8 mouse cellular contexts compared by ENCODE assay signal in genomic region chr8:70897021-70897680, GRCm38 (mm10). TPM values are rescaled to one million over a fixed set of nuclear protein-coding genes. Genes with fewer than 3 reads are reported as not detected.
A peak's percentile ranks its signal among the peaks of the same experiment; 100 is the strongest.
DNase-seq lines count a peak whose midpoint lies in the region; ATAC-seq lines count a peak whose summit lies in the region.

Gene Rpl18a, minus strand, starts transcription at chr8:70897412.

- no peaks in the 10 kb centered on the region for H3K9me3 ChIP-seq in heart, embryonic 14.5 days (ENCODE audit: control insufficient read depth, low read length)
- no peaks in the 10 kb centered on the region for H3K9me3 ChIP-seq in liver, embryonic 13.5 days (replicated peaks)
- no peaks in the 10 kb centered on the region for H3K9me3 ChIP-seq in stomach, embryonic 16.5 days (replicated peaks; ENCODE audit: control insufficient read depth, low read length)

- under 1% methylated on average over 60 of the region's 60 CpGs for WGBS in heart, embryonic 14.5 days
- WGBS in liver, embryonic 13.5 days (ENCODE audit: insufficient replicate concordance) = under 1% methylated on average over 60 of the region's 60 CpGs
- WGBS in stomach, embryonic 16.5 days = under 1% methylated on average over 59 of the region's 60 CpGs

- H3K4me1 ChIP-seq in heart, embryonic 14.5 days (ENCODE audit: control insufficient read depth in 2 of 2, insufficient read depth in 2 of 2, low read length in 2 of 2) = peaks cover 7 to 21% of the 10 kb centered on the region in 2 experiments; a peak in 3 of 4 replicates
- peaks cover 49% of the 10 kb centered on the region for H3K4me1 ChIP-seq in liver, embryonic 13.5 days (replicated peaks)
- H3K4me1 ChIP-seq in stomach, embryonic 16.5 days (ENCODE audit: control insufficient read depth, insufficient read depth, low read length) = peaks cover 18% of the 10 kb centered on the region

- H3K9ac ChIP-seq in heart, embryonic 14.5 days (ENCODE audit: low read length) = peak within 1 kb of the TSS; percentile 95
- peak within 1 kb of the TSS; percentile 95 for H3K9ac ChIP-seq in liver, embryonic 13.5 days
- peak within 1 kb of the TSS; percentile 97 for H3K9ac ChIP-seq in stomach, embryonic 16.5 days (ENCODE audit: low read length)

- peak within 1 kb of the TSS; percentile 97 for H3K4me2 ChIP-seq in heart, embryonic 14.5 days (ENCODE audit: low read length)
- peak within 1 kb of the TSS; percentile 96 for H3K4me2 ChIP-seq in liver, embryonic 13.5 days
- H3K4me2 ChIP-seq in stomach, embryonic 16.5 days (ENCODE audit: low read depth, low read length) = peak within 1 kb of the TSS; percentile 91

- H3K27me3 ChIP-seq in heart, embryonic 14.5 days (ENCODE audit: control insufficient read depth, insufficient read depth, low read length) = peaks cover 18% of the 10 kb centered on the region
- peaks cover 23% of the 10 kb centered on the region for H3K27me3 ChIP-seq in liver, embryonic 13.5 days
- H3K27me3 ChIP-seq in stomach, embryonic 16.5 days (ENCODE audit: control insufficient read depth, insufficient read depth, low read length) = peaks cover 14% of the 10 kb centered on the region

- peak within 1 kb of the TSS; percentile 82 to 84 for H3K27ac ChIP-seq in heart, embryonic 14.5 days (replicated peaks in 1 of 2; ENCODE audit: control insufficient read depth in 1 of 2, insufficient read depth in 1 of 2, low read depth in 2 of 2, low read length in 2 of 2)
- peak within 1 kb of the TSS; percentile 90 for H3K27ac ChIP-seq in liver, embryonic 13.5 days
- peak within 1 kb of the TSS; percentile 92 for H3K27ac ChIP-seq in stomach, embryonic 16.5 days (ENCODE audit: low read length)

- peaks cover 23% of the 10 kb centered on the region for H3K36me3 ChIP-seq in heart, embryonic 14.5 days (ENCODE audit: control insufficient read depth, insufficient read depth, low read length)
- H3K36me3 ChIP-seq in liver, embryonic 13.5 days = peaks cover 34% of the 10 kb centered on the region
- H3K36me3 ChIP-seq in stomach, embryonic 16.5 days (ENCODE audit: control insufficient read depth, insufficient read depth, low read length) = peaks cover 17% of the 10 kb centered on the region; the same call in 1 of the 2 replicates

- peak; percentile 97 for ATAC-seq in CD4-positive, CD25-positive, alpha-beta regulatory T cell, adult 4 months
- ATAC-seq in heart, embryonic 14.5 days (ENCODE audit: insufficient number of reproducible peaks, insufficient read depth, low FRiP score, low read depth) = peak; percentile 98
- peak; percentile 95 for ATAC-seq in liver, embryonic 13.5 days (ENCODE audit: low read depth)
- peak; percentile 98 for ATAC-seq in stomach, embryonic 16.5 days (ENCODE audit: insufficient read depth, low FRiP score)

- DNase-seq in c-Kit-negative CD71-positive TER-119-positive erythroid progenitor cells, embryonic 14.5 days (ENCODE audit: low read depth, low spot score) = peak; percentile 98
- peak; percentile 98 for DNase-seq in fibroblast of lung, adult 2 months (ENCODE audit: low read depth)
- peak; percentile 98 for DNase-seq in kidney, postnatal 14 days
- peak; percentile 95 for DNase-seq in liver, embryonic 13.5 days
- DNase-seq in neural tube, embryonic 10.5 days (ENCODE audit: extremely low spot score, low spot score) = peak; percentile 97

- H3K4me3 ChIP-seq in heart, embryonic 14.5 days (ENCODE audit: control insufficient read depth in 1 of 2, insufficient read depth in 1 of 2, low read depth in 1 of 2, low read length in 2 of 2) = peak within 1 kb of the TSS; percentile 92 to 95
- peak within 1 kb of the TSS; percentile 84 for H3K4me3 ChIP-seq in liver, embryonic 13.5 days (replicated peaks)
- H3K4me3 ChIP-seq in stomach, embryonic 16.5 days (replicated peaks; ENCODE audit: low read length) = peak within 1 kb of the TSS; percentile 86

RNA-seq across cellular contexts. Expression of gene Rpl18a, which starts in this region (rescaled TPM):
- over 10,000 TPM in 1 of 2 experiments, 1,000 to 10,000 TPM in 1; 9,999 to 11,110 TPM for polyA plus RNA-seq in CD4-positive, CD25-positive, alpha-beta regulatory T cell, adult 4 months (2017; shearing (Covaris generic))
- 3,308 and 3,796 TPM in 2 replicates for polyA plus RNA-seq in heart, embryonic 14.5 days (2014; fragmentation: Nextera tagmentation; extraction: Ambion mirVana)
- polyA plus RNA-seq in liver, embryonic 13.5 days (2015; fragmentation: Nextera tagmentation; extraction: Ambion mirVana) = 2,606 and 3,100 TPM in 2 replicates
- polyA plus RNA-seq in stomach, embryonic 16.5 days (2015; fragmentation: Nextera tagmentation; extraction: Ambion mirVana) = 3,565 and 3,656 TPM in 2 replicates

Comparison
In these comparisons a context has a peak if more than half of its experiments do, and no peak if none do; other contexts are left out.
1. Peak in every context shown above with its lines: DNase-seq, ATAC-seq, H3K4me3 ChIP-seq and H3K27ac ChIP-seq.